26 mouse cellular contexts compared by ENCODE assay signal in genomic region chr13:4192511-4192910, GRCm38 (mm10). TPM values are rescaled to one million over a fixed set of nuclear protein-coding genes. Genes with fewer than 3 reads are reported as not detected.
DNase-seq lines count a peak whose midpoint lies in the region; ATAC-seq lines count a peak whose summit lies in the region.
"Had no signal": no experiment of that assay in that cellular context is flagged by ENCODE, and none has a peak within 500 bp of the region (broad histone marks: within the 10 kb centered on the region; RNA-seq: fewer than 3 reads in every experiment).

No protein-coding gene starts in this region.

- H3K9ac ChIP-seq in liver, embryonic 15.5 days, result no peak overlapping the region
- H3K9ac ChIP-seq in liver, embryonic 11.5 days (ENCODE audit: low read depth, low read length), result no peak overlapping the region
- no peak overlapping the region for H3K9ac ChIP-seq in intestine, embryonic 16.5 days (ENCODE audit: low read depth, low read length)
- no peak overlapping the region for H3K9ac ChIP-seq in hindbrain, embryonic 16.5 days (ENCODE audit: low read depth, low read length)
- H3K9ac ChIP-seq: embryonic facial prominence, embryonic 15.5 days; heart, embryonic 13.5 days had no signal

- 0 out of 2 replicates have a peak overlapping the region, but pooled peaks have one; percentile 2 for H3K4me3 ChIP-seq in liver, embryonic 15.5 days (replicated peaks)
- H3K4me3 ChIP-seq in liver, embryonic 11.5 days (ENCODE audit: low read depth, low read length), result no peak overlapping the region
- peak overlapping the region; percentile 31 for H3K4me3 ChIP-seq in intestine, embryonic 16.5 days (ENCODE audit: low read length)
- H3K4me3 ChIP-seq in hindbrain, embryonic 16.5 days (ENCODE audit: low read length), result no peak overlapping the region
- H3K4me3 ChIP-seq: embryonic facial prominence, embryonic 15.5 days; erythroblast, embryonic 14.5 days; forebrain, embryonic 10.5 days; gastrocnemius, adult 2 months; heart, embryonic 13.5 days had no signal

- no peaks in the 10 kb centered on the region for H3K36me3 ChIP-seq in liver, embryonic 15.5 days (replicated peaks)
- H3K36me3 ChIP-seq in liver, embryonic 11.5 days (ENCODE audit: control insufficient read depth, insufficient read depth, low read length), result no peaks in the 10 kb centered on the region
- no peaks in the 10 kb centered on the region for H3K36me3 ChIP-seq in intestine, embryonic 16.5 days (ENCODE audit: control insufficient read depth, insufficient read depth, low read length)
- H3K36me3 ChIP-seq in hindbrain, embryonic 16.5 days (ENCODE audit: control insufficient read depth, insufficient read depth, low read length), result no peaks in the 10 kb centered on the region
- H3K36me3 ChIP-seq: embryonic facial prominence, embryonic 15.5 days; forebrain, embryonic 10.5 days; heart, embryonic 13.5 days had no signal

- no peaks in the 10 kb centered on the region for H3K9me3 ChIP-seq in liver, embryonic 15.5 days (replicated peaks)
- no peaks in the 10 kb centered on the region for H3K9me3 ChIP-seq in liver, embryonic 11.5 days (ENCODE audit: control insufficient read depth, low read length)
- no peaks in the 10 kb centered on the region for H3K9me3 ChIP-seq in intestine, embryonic 16.5 days (ENCODE audit: control insufficient read depth, low read length)
- no peaks in the 10 kb centered on the region for H3K9me3 ChIP-seq in hindbrain, embryonic 16.5 days (ENCODE audit: control insufficient read depth, low read length)
- H3K9me3 ChIP-seq: embryonic facial prominence, embryonic 15.5 days; forebrain, embryonic 10.5 days; heart, embryonic 13.5 days had no signal

- WGBS in liver, embryonic 15.5 days (ENCODE audit: insufficient replicate concordance), result 33% methylated on average over 3 of the region's 3 CpGs
- 63% methylated on average over 3 of the region's 3 CpGs for WGBS in liver, embryonic 11.5 days
- WGBS in intestine, embryonic 16.5 days, result 58% methylated on average over 3 of the region's 3 CpGs
- 83% methylated on average over 3 of the region's 3 CpGs for WGBS in hindbrain, embryonic 16.5 days

- no peaks in the 10 kb centered on the region for H3K4me1 ChIP-seq in liver, embryonic 15.5 days (replicated peaks)
- no peaks in the 10 kb centered on the region for H3K4me1 ChIP-seq in liver, embryonic 11.5 days (replicated peaks; ENCODE audit: control insufficient read depth, insufficient read depth, low read length)
- no peaks in the 10 kb centered on the region for H3K4me1 ChIP-seq in intestine, embryonic 16.5 days (ENCODE audit: control insufficient read depth, insufficient read depth, low read length)
- no peaks in the 10 kb centered on the region for H3K4me1 ChIP-seq in hindbrain, embryonic 16.5 days (ENCODE audit: control insufficient read depth, insufficient read depth, low read depth, low read length)
- H3K4me1 ChIP-seq: embryonic facial prominence, embryonic 15.5 days; forebrain, embryonic 10.5 days; heart, embryonic 13.5 days had no signal

- H3K27ac ChIP-seq in liver, embryonic 15.5 days (replicated peaks), result no peak overlapping the region
- H3K27ac ChIP-seq in liver, embryonic 11.5 days (ENCODE audit: low read depth, low read length), result no peak overlapping the region
- peak overlapping the region; percentile 8; the same call in 1 of the 2 replicates for H3K27ac ChIP-seq in intestine, embryonic 16.5 days (ENCODE audit: low read length)
- no peak overlapping the region for H3K27ac ChIP-seq in hindbrain, embryonic 16.5 days (ENCODE audit: low read depth, low read length)
- H3K27ac ChIP-seq: embryonic facial prominence, embryonic 15.5 days; forebrain, embryonic 10.5 days; gastrocnemius, adult 2 months; heart, embryonic 13.5 days had no signal

- ATAC-seq in liver, embryonic 15.5 days (ENCODE audit: insufficient read depth), result no peak
- no peak for ATAC-seq in liver, embryonic 11.5 days (replicated peaks; ENCODE audit: low FRiP score)
- ATAC-seq in intestine, embryonic 16.5 days, result peak; percentile 53
- ATAC-seq in hindbrain, embryonic 16.5 days, result no peak
- ATAC-seq: forebrain, embryonic 14.5 days had no signal

- DNase-seq in adrenal gland, adult (ENCODE audit: inconsistent age in 2 of 2, low spot score in 1 of 2), result peak; percentile 6 to 63
- no peak for DNase-seq in adrenal gland, adult 2 months
- DNase-seq in liver, embryonic 11.5 days (ENCODE audit: low spot score), result no peak
- no peak for DNase-seq in right cerebral cortex, postnatal 10 days (ENCODE audit: low spot score in 2 of 2)
- DNase-seq: adrenal gland, postnatal 10 days; cerebellum, adult 11 months; cerebellum, adult 8-10 months; cerebellum, postnatal 14 days; embryo, embryonic 11 days; gastrocnemius, adult 2 months; gastrocnemius, postnatal 36 days; heart, adult 11 months; heart, postnatal 36 days had no signal

- no peaks in the 10 kb centered on the region for H3K27me3 ChIP-seq in liver, embryonic 15.5 days
- H3K27me3 ChIP-seq in liver, embryonic 11.5 days (replicated peaks; ENCODE audit: control insufficient read depth, insufficient read depth, low read length), result no peaks in the 10 kb centered on the region
- H3K27me3 ChIP-seq in intestine, embryonic 16.5 days (replicated peaks; ENCODE audit: control insufficient read depth, insufficient read depth, low read length), result no peaks in the 10 kb centered on the region
- H3K27me3 ChIP-seq in hindbrain, embryonic 16.5 days (replicated peaks; ENCODE audit: control insufficient read depth, insufficient read depth, low read length), result no peaks in the 10 kb centered on the region
- H3K27me3 ChIP-seq: embryonic facial prominence, embryonic 15.5 days; heart, embryonic 13.5 days had no signal

- no peak overlapping the region for H3K4me2 ChIP-seq in liver, embryonic 15.5 days
- no peak overlapping the region for H3K4me2 ChIP-seq in liver, embryonic 11.5 days
- peak overlapping the region; percentile 27; the same call in 1 of the 2 replicates for H3K4me2 ChIP-seq in intestine, embryonic 16.5 days (ENCODE audit: low read depth, low read length)
- no peak overlapping the region for H3K4me2 ChIP-seq in hindbrain, embryonic 16.5 days (ENCODE audit: low read length)
- H3K4me2 ChIP-seq: embryonic facial prominence, embryonic 15.5 days; heart, embryonic 13.5 days had no signal

RNA-seq across cellular contexts. Expression of gene Akr1c13, which starts 1.6 kb away (rescaled TPM):
- 10 to 100 TPM in 1 of 2 experiments, 1 to 10 TPM in 1; 6.5 to 25.1 TPM for total RNA-seq in adrenal gland, adult 2 months (2021)
- polyA plus RNA-seq in adrenal gland, adult 2 months (2012; rRNA removed), result 3.0 and 3.4 TPM in 2 replicates
- 44.6 and 46.3 TPM in 2 replicates for polyA plus RNA-seq in liver, embryonic 15.5 days (2015; fragmentation: Nextera tagmentation; extraction: Ambion mirVana)
- 29.3 and 32.8 TPM in 2 replicates for polyA plus RNA-seq in liver, embryonic 11.5 days (2014; fragmentation: Nextera tagmentation; extraction: Ambion mirVana)
- polyA plus RNA-seq in intestine, embryonic 16.5 days (2015; fragmentation: Nextera tagmentation; extraction: Ambion mirVana), result 496 and 608 TPM in 2 replicates
- 4.1 and 5.4 TPM in 2 replicates for polyA plus RNA-seq in hindbrain, embryonic 16.5 days (2015; fragmentation: Nextera tagmentation; extraction: Ambion mirVana)
- polyA plus RNA-seq: erythroblast, embryonic 14.5 days had no signal

RNA-seq across cellular contexts. Expression of gene Akr1c19, which starts 36.0 kb away (rescaled TPM):
- total RNA-seq in adrenal gland, adult 2 months (2021), result under 1 TPM; 0.69 TPM
- polyA plus RNA-seq in adrenal gland, adult 2 months (2012; rRNA removed), result not detected in 2 replicates
- polyA plus RNA-seq in liver, embryonic 15.5 days (2015; fragmentation: Nextera tagmentation; extraction: Ambion mirVana), result 45.4 and 51.4 TPM in 2 replicates
- polyA plus RNA-seq in liver, embryonic 11.5 days (2014; fragmentation: Nextera tagmentation; extraction: Ambion mirVana), result 45.6 and 48.5 TPM in 2 replicates
- polyA plus RNA-seq in intestine, embryonic 16.5 days (2015; fragmentation: Nextera tagmentation; extraction: Ambion mirVana), result 611 and 704 TPM in 2 replicates
- polyA plus RNA-seq in hindbrain, embryonic 16.5 days (2015; fragmentation: Nextera tagmentation; extraction: Ambion mirVana), result 6.3 and 8.2 TPM in 2 replicates
- total RNA-seq: common myeloid progenitor, adult 5-6 weeks had no signal
- polyA plus RNA-seq: C2C12 had no signal

RNA-seq across cellular contexts. Expression of gene Akr1c18, which starts 42.1 kb away (rescaled TPM):
- total RNA-seq in adrenal gland, adult 2 months (2021), result 1,000 to 10,000 TPM in 1 of 2 experiments, under 1 TPM in 1; 0.48 to 4,782 TPM
- polyA plus RNA-seq in adrenal gland, adult 2 months (2012; rRNA removed), result 134 and 227 TPM in 2 replicates
- 0.71 and 1.0 TPM in 2 replicates for polyA plus RNA-seq in liver, embryonic 15.5 days (2015; fragmentation: Nextera tagmentation; extraction: Ambion mirVana)
- polyA plus RNA-seq in liver, embryonic 11.5 days (2014; fragmentation: Nextera tagmentation; extraction: Ambion mirVana), result 0.39 and 0.47 TPM in 2 replicates
- polyA plus RNA-seq in intestine, embryonic 16.5 days (2015; fragmentation: Nextera tagmentation; extraction: Ambion mirVana), result 0.39 and 0.49 TPM in 2 replicates
- polyA plus RNA-seq in hindbrain, embryonic 16.5 days (2015; fragmentation: Nextera tagmentation; extraction: Ambion mirVana), result not detected in 2 replicates
- total RNA-seq: common myeloid progenitor, adult 5-6 weeks; heart, postnatal 36 days had no signal
- polyA plus RNA-seq: brain, embryonic 14.5 days; C2C12; embryonic facial prominence, embryonic 11.5 days; erythroblast, embryonic 14.5 days; forebrain, embryonic 10.5 days; heart, embryonic 13.5 days; hindbrain, embryonic 11.5 days had no signal

Comparison
In these comparisons a context has a peak if more than half of its experiments do, and no peak if none do; other contexts are left out.
1. DNase-seq: peak in adrenal gland, adult (2 of 2); none in adrenal gland, adult 2 months (single experiment), liver, embryonic 11.5 days (single experiment) and right cerebral cortex, postnatal 10 days (0 of 2).
2. H3K4me3 ChIP-seq: peak in liver, embryonic 15.5 days (single experiment) and intestine, embryonic 16.5 days (single experiment); none in liver, embryonic 11.5 days (single experiment) and hindbrain, embryonic 16.5 days (single experiment).
3. RNA of gene Akr1c13, which starts 1.6 kb away (polyA plus RNA-seq): 496 to 608 TPM in intestine, embryonic 16.5 days; 44.6 to 46.3 TPM in liver, embryonic 15.5 days, 29.3 to 32.8 TPM in liver, embryonic 11.5 days, 4.1 to 5.4 TPM in hindbrain, embryonic 16.5 days and 3.0 to 3.4 TPM in adrenal gland, adult 2 months; every median in the first group is over 10 times any median in the second.
4. RNA of gene Akr1c19, which starts 36.0 kb away (polyA plus RNA-seq): 611 to 704 TPM in intestine, embryonic 16.5 days; 45.6 to 48.5 TPM in liver, embryonic 11.5 days, 45.4 to 51.4 TPM in liver, embryonic 15.5 days, 6.3 to 8.2 TPM in hindbrain, embryonic 16.5 days and not detected in adrenal gland, adult 2 months; every median in the first group is over 10 times any median in the second.
5. RNA of gene Akr1c18, which starts 42.1 kb away (polyA plus RNA-seq): 134 to 227 TPM in adrenal gland, adult 2 months; 0.71 to 1.0 TPM in liver, embryonic 15.5 days, 0.39 to 0.47 TPM in liver, embryonic 11.5 days, 0.39 to 0.49 TPM in intestine, embryonic 16.5 days and not detected in hindbrain, embryonic 16.5 days; every median in the first group is over 10 times any median in the second.